Mouse (Mus musculus) testis, adult 2 months (tissue): Measurements from ENCODE around the gene Slc24a4. TPM values are rescaled to one million over a fixed set of nuclear protein-coding genes. Genes with fewer than 3 reads are reported as not detected.

Experiments
- H3K27ac ChIP-seq: fragments of 200-500 bp; 2 replicates; pipeline ENCODE4 v1.5.1; 2012; ENCODE audit warnings: low read depth, low read length; ENCODE audit not compliant: control insufficient read depth, insufficient read depth
- H3K27me3 ChIP-seq: fragments of 200-500 bp; 2 replicates; pipeline ENCODE4 v1.6.1; 2012; ENCODE audit warnings: mild to moderate bottlenecking, low read length, moderate library complexity; ENCODE audit not compliant: control insufficient read depth, insufficient read depth
- H3K36me3 ChIP-seq: fragments of 200-500 bp; 2 replicates; pipeline ENCODE4 v1.6.1; 2012; ENCODE audit warnings: mild to moderate bottlenecking, low read length; ENCODE audit not compliant: control insufficient read depth, insufficient read depth
- H3K4me1 ChIP-seq: fragments of 200-500 bp; 2 replicates; pipeline ENCODE4 v1.6.1; 2012; ENCODE audit warnings: low read length; ENCODE audit not compliant: control insufficient read depth, insufficient read depth
- H3K4me3 ChIP-seq: fragments of 200-500 bp; 2 replicates; pipeline ENCODE4 v1.5.1; 2012; ENCODE audit warnings: low read depth, mild to moderate bottlenecking, low read length, moderate library complexity, mixed read lengths; ENCODE audit not compliant: control insufficient read depth
- CTCF ChIP-seq: fragments of 200-500 bp; IDR thresholded peaks from 2 replicates; pipeline ENCODE4 v1.5.1; 2012; ENCODE audit warnings: low read depth, mild to moderate bottlenecking, inconsistent platforms, low read length, moderate library complexity; ENCODE audit not compliant: control insufficient read depth, insufficient read depth, insufficient replicate concordance
- POLR2A ChIP-seq: fragments of 200-500 bp; IDR thresholded peaks from 2 replicates; pipeline ENCODE4 v1.6.1; 2012; ENCODE audit warnings: low read depth, mild to moderate bottlenecking, inconsistent platforms, low read length, moderate library complexity; ENCODE audit not compliant: control insufficient read depth
- polyA plus RNA-seq: library from polyadenylated mRNA; depleted of rRNA; stranded (reverse); fragments of >200 nt; gene quantifications from 2 replicates; pipeline ENCODE4 v1.2.3, GENCODE M21; 2012

Slc24a4 gene
- polyA plus RNA-seq, 1 experiment = 0.32 TPM

- H3K4me3 ChIP-seq = no peak overlapping the region
- no peaks in the 10 kb centered on the region for H3K4me1 ChIP-seq
- no peak for TF ChIP-seq CTCF
- TF ChIP-seq POLR2A = no peak
- H3K27me3 ChIP-seq = no peaks in the 10 kb centered on the region
- no peak overlapping the region for H3K27ac ChIP-seq
- no peaks in the 10 kb centered on the region for H3K36me3 ChIP-seq
Measured at GRCm38 (mm10) chr12:102141330-102141729, 12.8 kb downstream of the Slc24a4 start.

DNA sequence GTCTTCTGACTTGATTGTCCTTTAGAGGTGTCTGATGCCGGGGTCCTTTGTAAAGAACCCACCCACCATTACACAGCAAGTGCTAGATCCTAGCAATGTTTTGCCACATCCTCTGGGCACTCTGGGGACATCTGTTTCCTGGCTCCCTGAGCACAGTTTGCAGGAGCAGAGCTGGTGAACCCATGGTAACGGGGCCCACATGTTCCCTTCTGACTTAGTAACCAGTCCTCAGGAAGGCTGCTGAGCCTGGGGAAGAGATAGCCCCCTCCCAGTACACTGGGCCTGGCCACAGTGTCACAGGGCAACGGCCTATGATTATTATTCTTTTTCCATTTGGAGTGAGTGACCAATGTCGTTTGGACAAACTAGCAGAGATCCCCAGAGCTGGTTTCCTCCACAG, 19.1 kb downstream of the Slc24a4 start:
- no peaks in the 10 kb centered on the region for H3K4me1 ChIP-seq
- no peak overlapping the region for H3K4me3 ChIP-seq
- TF ChIP-seq POLR2A (no peak), CTCF (no peak)
- no peaks in the 10 kb centered on the region for H3K36me3 ChIP-seq
- no peaks in the 10 kb centered on the region for H3K27me3 ChIP-seq
- H3K27ac ChIP-seq = no peak overlapping the region

- H3K27ac ChIP-seq = no peak overlapping the region
- no peak overlapping the region for H3K4me3 ChIP-seq
- no peaks in the 10 kb centered on the region for H3K36me3 ChIP-seq
- H3K27me3 ChIP-seq = no peaks in the 10 kb centered on the region
- H3K4me1 ChIP-seq = no peaks in the 10 kb centered on the region
- TF ChIP-seq POLR2A = no peak
- TF ChIP-seq CTCF = no peak
Measured at GRCm38 (mm10) chr12:102148746-102149145, 20.2 kb downstream of the Slc24a4 start.

DNA sequence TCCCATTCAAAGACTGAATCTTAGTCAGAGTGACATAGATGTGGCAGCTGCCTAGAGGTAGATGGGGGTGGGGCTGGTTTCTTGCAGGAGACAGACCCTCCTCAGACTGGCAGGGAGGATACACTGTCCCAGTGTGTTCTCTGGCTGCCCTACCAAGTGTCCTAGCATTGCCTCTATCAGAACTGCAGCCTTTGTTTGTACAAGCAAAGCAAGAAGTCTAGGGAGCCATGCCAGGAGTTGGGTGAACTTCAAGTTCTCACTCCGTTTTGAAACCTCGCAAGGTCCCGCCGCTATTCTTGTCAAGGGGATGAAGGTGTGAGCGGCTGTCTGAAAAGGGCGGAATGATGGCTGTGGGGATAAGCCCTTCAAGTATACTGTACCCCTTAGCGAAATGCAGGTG, 22.7 kb downstream of the Slc24a4 start:
- no peak for TF ChIP-seq POLR2A
- TF ChIP-seq CTCF = no peak
- H3K4me1 ChIP-seq = no peaks in the 10 kb centered on the region
- H3K36me3 ChIP-seq = no peaks in the 10 kb centered on the region
- H3K4me3 ChIP-seq = no peak overlapping the region
- H3K27me3 ChIP-seq = no peaks in the 10 kb centered on the region
- no peak overlapping the region for H3K27ac ChIP-seq

- no peak overlapping the region for H3K4me3 ChIP-seq
- no peak overlapping the region for H3K27ac ChIP-seq
- H3K27me3 ChIP-seq = no peaks in the 10 kb centered on the region
- no peaks in the 10 kb centered on the region for H3K36me3 ChIP-seq
- TF ChIP-seq POLR2A = no peak
- no peak for TF ChIP-seq CTCF
- no peaks in the 10 kb centered on the region for H3K4me1 ChIP-seq
Measured at GRCm38 (mm10) chr12:102153796-102154195, 25.3 kb downstream of the Slc24a4 start.

DNA sequence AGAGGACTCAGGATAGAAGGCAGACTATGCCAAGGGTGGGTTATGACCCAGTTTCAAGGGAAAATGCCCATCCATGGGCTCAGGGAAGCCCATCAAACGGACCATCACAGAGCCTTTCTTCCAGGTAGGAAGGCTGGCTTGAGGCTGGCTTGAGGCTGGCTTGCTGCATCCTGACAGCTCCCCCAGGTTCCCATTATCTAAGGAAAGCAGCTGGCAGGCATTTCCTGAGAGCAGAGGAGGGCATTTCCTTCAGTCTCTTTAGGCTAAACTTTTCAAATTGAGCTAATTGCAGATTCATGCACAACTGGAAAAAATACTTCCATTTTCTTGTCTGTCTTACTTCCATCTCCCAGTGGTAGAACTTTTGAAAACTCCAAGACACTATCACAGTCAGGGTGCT, 26.3 kb downstream of the Slc24a4 start:
- no peaks in the 10 kb centered on the region for H3K27me3 ChIP-seq
- no peaks in the 10 kb centered on the region for H3K4me1 ChIP-seq
- H3K27ac ChIP-seq = no peak overlapping the region
- TF ChIP-seq CTCF = no peak
- no peak for TF ChIP-seq POLR2A
- H3K4me3 ChIP-seq = no peak overlapping the region
- no peaks in the 10 kb centered on the region for H3K36me3 ChIP-seq

GRCm38 (mm10) chr12:102164632-102165031, 36.1 kb downstream of the Slc24a4 start:
- no peaks in the 10 kb centered on the region for H3K27me3 ChIP-seq
- H3K4me3 ChIP-seq = no peak overlapping the region
- no peaks in the 10 kb centered on the region for H3K36me3 ChIP-seq
- H3K4me1 ChIP-seq = no peaks in the 10 kb centered on the region
- no peak for TF ChIP-seq CTCF
- TF ChIP-seq POLR2A = no peak
- no peak overlapping the region for H3K27ac ChIP-seq

DNA sequence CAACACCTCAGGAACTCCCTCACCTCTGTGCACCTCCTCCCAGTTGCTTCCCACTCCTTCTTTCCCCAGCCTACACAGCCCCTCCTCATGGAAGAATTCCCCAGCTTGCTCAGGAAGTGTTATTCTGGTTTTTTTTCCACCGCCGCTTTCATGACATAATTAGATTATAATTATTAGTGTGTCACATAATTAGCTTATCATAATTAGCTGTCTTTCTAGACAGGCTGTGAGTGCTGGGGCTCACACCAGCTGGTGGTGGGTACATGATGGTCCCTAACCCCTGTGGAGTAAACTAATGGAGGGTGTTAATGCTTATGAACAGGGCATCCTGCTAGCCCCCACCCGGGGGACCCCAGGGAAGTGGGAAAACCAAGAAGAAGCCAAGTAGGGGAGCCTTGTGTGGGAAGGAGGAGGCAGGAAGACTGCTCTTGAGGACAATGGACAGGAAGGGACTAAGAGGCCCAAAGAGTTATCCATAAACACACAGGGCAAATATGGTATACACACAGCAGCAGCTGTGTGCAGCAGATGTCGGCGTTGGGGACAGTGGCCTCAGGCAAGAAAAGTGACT, 38.2 kb downstream of the Slc24a4 start:
- Histone ChIP-seq H3K36me3 (no peaks in the 10 kb centered on the region), H3K27ac (no peak overlapping the region), H3K4me1 (no peaks in the 10 kb centered on the region), H3K4me3 (no peak overlapping the region), H3K27me3 (no peaks in the 10 kb centered on the region)
- TF ChIP-seq CTCF (no peak), POLR2A (no peak)
